Mouse (Mus musculus) megakaryocyte-erythroid progenitor cell, adult 5-6 weeks (primary cell): ENCODE measurements around the gene Kcnd2. TPM values are rescaled to one million over a fixed set of nuclear protein-coding genes. Genes with fewer than 3 reads are reported as not detected.

ENCODE experiments used
- ATAC-seq: replicated peaks from 2 replicates; pipeline ENCODE4 v1.8.0; 2016; ENCODE audit warnings: mild to moderate bottlenecking, inconsistent platforms; ENCODE audit not compliant: severe bottlenecking, poor library complexity, low FRiP score, low TSS enrichment
- total RNA-seq, 2 experiments: library from RNA; stranded (forward) in 1 of 2; stranded (reverse) in 1 of 2; fragments of 200-1000, 215-1000 nt in 1 of 2; fragments of >200 nt in 1 of 2; fragmentation: Nextera tagmentation in 1 of 2; gene quantifications; 2 replicates each; pipeline ENCODE4 v1.2.3; 2014 to 2017

Gene Kcnd2
- total RNA-seq, 2 experiments from 2014 or later = not detected

GRCm38 (mm10) chr6:21413656-21414055, 198.4 kb downstream of the Kcnd2 start:
- no peak for ATAC-seq

- ATAC-seq = no peak
Measured at GRCm38 (mm10) chr6:21418246-21418645, 202.9 kb downstream of the Kcnd2 start.

GRCm38 (mm10) chr6:21424202-21424785, 209.0 kb downstream of the Kcnd2 start:
- ATAC-seq = no peak

GRCm38 (mm10) chr6:21431120-21431519, 215.8 kb downstream of the Kcnd2 start:
- ATAC-seq = no peak

- ATAC-seq = no peak
Measured at GRCm38 (mm10) chr6:21464719-21465118, 249.4 kb downstream of the Kcnd2 start.

GRCm38 (mm10) chr6:21471891-21472544, 256.7 kb downstream of the Kcnd2 start:
- ATAC-seq = no peak

GRCm38 (mm10) chr6:21482714-21483113, 267.4 kb downstream of the Kcnd2 start:
- no peak for ATAC-seq

- no peak for ATAC-seq
Measured at GRCm38 (mm10) chr6:21488536-21488935, 273.2 kb downstream of the Kcnd2 start.

- no peak for ATAC-seq
Measured at GRCm38 (mm10) chr6:21502921-21503320, 287.6 kb downstream of the Kcnd2 start.

- no peak for ATAC-seq
Measured at GRCm38 (mm10) chr6:21510621-21511239, 295.4 kb downstream of the Kcnd2 start.

GRCm38 (mm10) chr6:21520351-21520750, 305.0 kb downstream of the Kcnd2 start:
- no peak for ATAC-seq

- ATAC-seq = no peak
Measured at GRCm38 (mm10) chr6:21527489-21528074, 312.3 kb downstream of the Kcnd2 start.

GRCm38 (mm10) chr6:21534009-21534408, 318.7 kb downstream of the Kcnd2 start:
- ATAC-seq = no peak

- no peak for ATAC-seq
Measured at GRCm38 (mm10) chr6:21534820-21535219, 319.5 kb downstream of the Kcnd2 start.

- ATAC-seq = no peak
Measured at GRCm38 (mm10) chr6:21551501-21551900, 336.2 kb downstream of the Kcnd2 start.

GRCm38 (mm10) chr6:21570964-21571363, 355.7 kb downstream of the Kcnd2 start:
- ATAC-seq = no peak

GRCm38 (mm10) chr6:21590156-21590555, 374.9 kb downstream of the Kcnd2 start:
- no peak for ATAC-seq

GRCm38 (mm10) chr6:21597424-21597823, 382.1 kb downstream of the Kcnd2 start:
- ATAC-seq = no peak

GRCm38 (mm10) chr6:21609381-21610059, 394.2 kb downstream of the Kcnd2 start:
- ATAC-seq = no peak

- ATAC-seq = no peak
Measured at GRCm38 (mm10) chr6:21629989-21630388, 414.7 kb downstream of the Kcnd2 start.
